Mouse (Mus musculus): ENCODE results near the gene Ep400. TPM values are rescaled to one million over a fixed set of nuclear protein-coding genes. Genes with fewer than 3 reads are reported as not detected.

Gene Ep400
- polyA plus RNA-seq, 1 experiment, result 18.5 TPM

DNA sequence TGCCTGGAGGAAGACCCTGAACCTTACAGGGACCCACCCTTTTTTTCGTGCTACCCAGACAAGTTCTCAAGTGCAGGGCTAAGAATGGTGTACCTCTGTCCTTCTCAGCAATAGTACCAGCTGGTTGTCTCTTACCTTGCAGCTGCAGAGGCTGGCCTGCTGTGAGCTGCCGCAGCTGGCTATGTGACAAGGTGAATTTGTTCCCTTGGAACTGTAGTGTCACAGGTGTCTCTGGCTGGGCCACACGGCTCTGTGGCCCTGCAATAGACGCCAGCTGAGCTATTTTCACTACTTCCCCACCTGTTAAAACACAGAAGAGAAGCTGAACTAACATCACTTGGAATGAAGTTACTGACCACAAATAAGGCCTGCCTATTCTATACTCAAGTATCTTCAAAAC is 71.9 kb downstream of the Ep400 start:
- H3K27me3 ChIP-seq (replicated peaks), result no peaks in the 10 kb centered on the region
- peaks cover 99% of the 10 kb centered on the region for H3K36me3 ChIP-seq (replicated peaks; ENCODE audit: low read length)
- TF ChIP-seq FLI1 (IDR thresholded peaks at IDR 0.05; ENCODE audit: low read length) (no peak), GATA1 (IDR thresholded peaks at IDR 0.05; ENCODE audit: borderline replicate concordance, low read length) (no peak)
- no peaks in the 10 kb centered on the region for H3K9me3 ChIP-seq
- peaks cover 28% of the 10 kb centered on the region for H3K4me1 ChIP-seq
- H3K4me3 ChIP-seq (replicated peaks), result no peak overlapping the region

DNA sequence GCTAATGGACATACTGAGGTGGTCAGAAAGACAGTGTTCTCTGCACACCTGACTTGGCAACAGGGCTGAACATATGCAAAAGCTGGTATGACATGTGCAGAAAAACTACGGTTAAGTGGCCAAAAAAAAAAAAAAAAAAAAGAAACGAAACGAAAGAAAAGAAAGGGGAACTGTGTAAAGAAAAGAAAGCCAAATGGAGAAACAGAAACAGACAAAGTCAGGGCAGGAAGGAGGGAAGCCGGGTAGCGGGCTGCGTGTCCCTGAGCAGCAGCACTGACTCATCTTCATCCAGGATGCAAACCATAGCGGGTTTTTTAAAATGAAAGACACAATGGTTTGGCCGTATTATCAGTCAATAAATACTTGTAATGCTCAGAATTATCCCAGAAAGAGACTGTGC is 88.5 kb downstream of the Ep400 start:
- H3K4me1 ChIP-seq, result no peaks in the 10 kb centered on the region
- peaks cover 100% of the 10 kb centered on the region for H3K36me3 ChIP-seq (replicated peaks; ENCODE audit: low read length)
- TF ChIP-seq GATA1 (IDR thresholded peaks at IDR 0.05; ENCODE audit: borderline replicate concordance, low read length) (no peak), FLI1 (IDR thresholded peaks at IDR 0.05; ENCODE audit: low read length) (no peak)
- H3K4me3 ChIP-seq (replicated peaks), result no peak overlapping the region
- H3K27me3 ChIP-seq (replicated peaks), result no peaks in the 10 kb centered on the region
- no peaks in the 10 kb centered on the region for H3K9me3 ChIP-seq

DNA sequence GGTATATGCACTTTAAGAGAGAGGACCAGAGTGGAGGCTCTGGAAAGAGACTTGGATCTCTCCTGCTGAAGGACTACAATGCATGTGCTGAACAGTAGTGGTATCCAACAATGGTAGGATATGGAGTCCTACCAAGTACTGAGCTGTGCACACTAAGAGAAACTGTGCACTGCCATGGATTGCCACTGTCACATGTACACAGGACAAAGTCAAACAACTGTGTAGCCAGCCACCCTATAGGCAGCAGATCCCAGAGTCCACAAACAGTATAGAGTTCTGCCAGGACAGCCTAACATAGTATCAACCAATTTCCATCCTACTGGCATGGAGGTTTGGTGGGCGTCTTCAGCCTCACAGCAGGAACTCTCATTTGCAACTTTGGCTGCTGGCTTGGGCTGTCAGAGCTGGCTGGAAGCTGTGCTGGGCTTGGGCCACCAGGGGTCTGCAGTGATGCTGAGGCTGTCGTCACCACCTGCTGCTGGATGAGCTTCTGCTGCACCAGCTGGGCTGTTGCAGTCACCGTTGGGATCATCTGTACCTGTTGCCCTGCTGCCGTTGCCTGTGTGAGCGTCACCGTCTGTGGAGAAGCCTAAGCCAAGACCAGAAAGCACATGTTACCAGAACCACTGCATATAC is 104.9 kb downstream of the Ep400 start:
- Histone ChIP-seq H3K4me3 (replicated peaks) (no peak overlapping the region), H3K4me1 (no peaks in the 10 kb centered on the region), H3K9me3 (no peaks in the 10 kb centered on the region), H3K36me3 (replicated peaks; ENCODE audit: low read length) (peaks cover 98% of the 10 kb centered on the region), H3K27me3 (replicated peaks) (no peaks in the 10 kb centered on the region)
- TF ChIP-seq FLI1 (IDR thresholded peaks at IDR 0.05; ENCODE audit: low read length) (no peak), GATA1 (IDR thresholded peaks at IDR 0.05; ENCODE audit: borderline replicate concordance, low read length) (no peak)

DNA sequence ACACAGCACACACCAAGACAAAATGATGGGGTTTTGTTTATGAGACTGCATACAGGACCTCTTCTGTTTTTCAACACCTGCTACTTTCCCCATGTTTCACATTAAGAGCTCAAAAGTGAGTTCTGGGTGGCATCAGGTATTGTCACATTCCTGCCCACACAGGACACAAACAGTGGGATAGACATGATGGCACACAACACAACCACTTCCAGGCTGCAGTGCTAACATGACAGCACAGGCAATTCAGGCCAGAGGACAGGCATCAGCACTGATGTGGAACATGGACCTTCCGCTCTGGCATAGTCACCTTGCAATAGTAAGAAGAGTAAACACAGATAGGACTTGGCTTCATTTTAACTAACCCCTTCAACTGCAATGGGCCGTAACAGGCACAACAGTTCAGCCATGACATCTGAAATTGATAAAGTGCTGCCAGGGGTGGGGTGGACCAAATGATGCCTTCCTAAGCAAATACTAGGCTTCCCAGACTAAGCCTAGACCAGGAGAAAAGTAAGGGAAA is 105.7 kb downstream of the Ep400 start:
- TF ChIP-seq GATA1 (IDR thresholded peaks at IDR 0.05; ENCODE audit: borderline replicate concordance, low read length) (no peak), FLI1 (IDR thresholded peaks at IDR 0.05; ENCODE audit: low read length) (no peak)
- Histone ChIP-seq H3K9me3 (no peaks in the 10 kb centered on the region), H3K4me1 (no peaks in the 10 kb centered on the region), H3K27me3 (replicated peaks) (no peaks in the 10 kb centered on the region), H3K36me3 (replicated peaks; ENCODE audit: low read length) (peaks cover 98% of the 10 kb centered on the region), H3K4me3 (replicated peaks) (no peak overlapping the region)

DNA sequence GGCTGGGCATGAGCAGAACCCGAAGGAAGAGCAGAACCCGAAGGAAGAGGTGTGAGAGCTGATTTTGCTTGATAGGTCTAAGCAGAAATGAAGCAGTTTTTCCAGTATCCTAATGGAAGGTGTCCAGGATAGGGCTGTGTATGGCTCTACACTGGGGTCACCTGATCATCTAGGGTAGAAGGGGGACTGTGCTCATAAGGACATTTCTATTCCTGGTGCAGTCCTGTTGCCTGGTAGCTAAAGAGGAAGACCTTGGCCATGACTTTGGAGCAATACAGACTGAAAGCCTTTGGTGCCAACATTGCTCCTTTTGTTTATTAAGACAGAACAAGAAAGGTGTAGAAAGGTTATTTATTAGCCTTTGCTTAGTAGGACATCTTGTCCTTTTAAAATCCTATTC is 106.5 kb downstream of the Ep400 start:
- Histone ChIP-seq H3K36me3 (replicated peaks; ENCODE audit: low read length) (peaks cover 99% of the 10 kb centered on the region), H3K27me3 (replicated peaks) (no peaks in the 10 kb centered on the region)
- no peak for TF ChIP-seq GATA1 (IDR thresholded peaks at IDR 0.05; ENCODE audit: borderline replicate concordance, low read length)
- no peak for TF ChIP-seq FLI1 (IDR thresholded peaks at IDR 0.05; ENCODE audit: low read length)

DNA sequence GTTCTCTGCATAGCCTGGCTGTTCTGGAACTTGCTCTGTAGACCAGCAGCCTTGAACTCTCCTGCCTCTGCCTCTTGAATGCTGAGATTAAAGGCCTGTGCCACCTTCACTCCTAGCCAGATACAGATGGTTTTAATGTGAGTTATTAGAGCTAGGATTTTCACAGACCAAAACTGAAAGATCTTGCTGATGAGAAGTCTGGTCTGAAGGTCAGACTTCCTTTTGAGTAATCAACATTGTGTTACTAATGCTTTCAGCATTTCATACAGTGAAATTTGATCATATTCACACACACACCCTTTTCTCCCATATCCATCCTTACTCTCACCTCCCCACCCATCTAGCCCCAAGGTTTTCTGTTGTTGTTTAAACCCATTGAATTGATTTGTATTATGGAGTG is 110.8 kb downstream of the Ep400 start:
- Histone ChIP-seq H3K27me3 (replicated peaks) (no peaks in the 10 kb centered on the region), H3K4me1 (peaks cover 11% of the 10 kb centered on the region), H3K9me3 (no peaks in the 10 kb centered on the region), H3K36me3 (replicated peaks; ENCODE audit: low read length) (peaks cover 99% of the 10 kb centered on the region), H3K4me3 (replicated peaks) (no peak overlapping the region)
- no peak for TF ChIP-seq GATA1 (IDR thresholded peaks at IDR 0.05; ENCODE audit: borderline replicate concordance, low read length)
- TF ChIP-seq FLI1 (IDR thresholded peaks at IDR 0.05; ENCODE audit: low read length), result no peak

More for the DNA sequence above, 106.5 kb downstream of the Ep400 start:
- Histone ChIP-seq H3K4me3 (replicated peaks) (no peak overlapping the region), H3K4me1 (no peaks in the 10 kb centered on the region), H3K9me3 (no peaks in the 10 kb centered on the region)

DNA sequence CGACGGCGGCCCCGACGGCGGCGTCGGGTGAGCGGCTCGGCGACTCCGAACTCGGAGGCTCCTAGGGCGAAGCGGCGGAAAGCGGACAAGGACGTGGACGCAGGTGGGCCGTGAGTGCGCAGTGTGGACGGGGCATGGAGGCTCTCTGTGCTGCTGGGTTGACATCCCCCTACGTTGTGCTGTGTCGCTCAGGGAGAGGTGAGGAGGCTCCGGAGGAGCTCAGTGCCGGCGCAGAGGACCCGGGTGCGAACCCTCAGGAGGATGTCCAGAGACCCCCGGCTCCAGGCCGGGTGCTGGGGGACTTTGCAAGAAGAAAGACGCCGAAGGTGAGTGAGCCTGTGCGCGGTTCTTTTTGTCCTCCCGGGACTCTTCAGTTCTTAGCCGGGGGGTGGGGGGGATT is 116.8 kb downstream of the Ep400 start:
- no peak for TF ChIP-seq GATA1 (IDR thresholded peaks at IDR 0.05; ENCODE audit: borderline replicate concordance, low read length)
- TF ChIP-seq FLI1 (IDR thresholded peaks at IDR 0.05; ENCODE audit: low read length), result no peak
- Histone ChIP-seq H3K4me1 (peaks cover 42% of the 10 kb centered on the region), H3K27me3 (replicated peaks) (no peaks in the 10 kb centered on the region), H3K9me3 (no peaks in the 10 kb centered on the region), H3K36me3 (replicated peaks; ENCODE audit: low read length) (peaks cover 77% of the 10 kb centered on the region), H3K4me3 (replicated peaks) (peak overlapping the region; percentile 94)

DNA sequence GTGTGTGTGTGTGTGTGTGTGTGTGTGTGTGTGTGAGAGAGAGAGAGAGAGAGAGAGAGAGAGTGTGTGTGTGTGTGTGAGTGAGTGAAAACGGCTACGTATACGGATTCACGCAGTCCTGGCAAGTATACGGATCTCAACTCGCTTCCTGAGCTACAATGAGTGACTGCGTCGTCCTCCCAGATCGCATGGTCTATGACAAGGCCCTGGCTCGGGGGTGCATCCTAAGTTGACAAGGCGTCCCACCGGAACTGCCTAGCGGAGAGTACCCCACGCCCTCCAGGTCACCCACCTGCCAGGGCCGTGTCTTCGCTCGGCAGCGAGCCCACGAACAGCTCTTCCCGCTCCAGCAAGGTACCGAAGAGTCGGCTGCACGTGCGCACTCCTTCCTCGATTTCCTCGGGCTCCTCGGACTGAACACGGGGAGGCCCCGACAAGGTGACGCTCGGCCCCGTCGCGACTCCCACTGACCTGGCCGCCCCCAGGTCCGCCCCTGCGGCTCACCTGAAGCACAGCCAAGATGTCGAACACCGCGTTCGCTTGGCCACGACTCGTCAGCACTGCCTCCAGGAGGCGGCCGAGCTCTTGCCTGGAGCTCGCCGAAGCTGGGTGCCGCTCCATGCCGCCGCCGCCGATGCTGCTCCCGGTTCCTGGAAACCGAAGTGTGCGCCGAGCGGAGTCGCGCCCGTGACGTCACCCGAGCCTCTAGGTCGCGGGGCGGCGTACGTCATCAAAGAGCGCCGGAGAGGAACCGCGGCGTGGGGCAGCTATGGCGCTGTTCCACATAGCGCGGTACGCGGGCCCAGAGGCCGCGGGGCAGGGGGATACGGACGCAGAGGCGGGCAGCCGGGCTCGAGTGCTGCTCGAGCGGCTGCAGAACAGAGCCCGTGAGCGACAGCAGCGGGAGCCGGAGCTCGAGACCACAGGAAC is 117.5 kb downstream of the Ep400 start, which contains the start of the genes Noc4l and Ddx51:
TSS of gene Noc4l (minus strand) at position 699 of the 930 bp plus-strand sequence.
TSS of gene Ddx51 (plus strand) at position 733 of the 930 bp plus-strand sequence.
- H3K36me3 ChIP-seq (replicated peaks; ENCODE audit: low read length), result peaks cover 77% of the 10 kb centered on the region
- no peak for TF ChIP-seq FLI1 (IDR thresholded peaks at IDR 0.05; ENCODE audit: low read length)
- no peak for TF ChIP-seq GATA1 (IDR thresholded peaks at IDR 0.05; ENCODE audit: borderline replicate concordance, low read length)
- no peaks in the 10 kb centered on the region for H3K9me3 ChIP-seq
- H3K27me3 ChIP-seq (replicated peaks), result no peaks in the 10 kb centered on the region
- peak within 1 kb of the TSS; percentile 94 for H3K4me3 ChIP-seq (replicated peaks)
- peaks cover 42% of the 10 kb centered on the region for H3K4me1 ChIP-seq

DNA sequence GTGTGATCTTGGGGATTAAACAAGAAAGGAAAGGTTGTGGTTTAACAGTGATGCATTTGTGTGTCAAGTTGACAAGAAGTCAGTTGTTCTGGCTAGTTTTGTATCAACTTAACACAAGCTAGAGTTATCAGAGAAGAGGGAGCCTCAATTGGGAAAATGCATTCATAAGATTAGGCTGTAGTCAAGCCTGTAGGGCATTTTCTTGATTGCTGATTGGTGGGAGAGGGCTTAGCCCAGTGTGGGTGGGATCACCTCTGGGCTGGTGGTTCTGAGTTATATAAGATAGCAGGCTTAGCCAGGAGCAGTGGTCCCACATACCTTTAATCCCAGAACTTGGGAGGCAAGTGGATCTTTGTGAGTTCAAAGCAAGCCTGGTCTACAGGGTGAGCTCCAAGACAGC is 124.1 kb downstream of the Ep400 start:
- H3K36me3 ChIP-seq (replicated peaks; ENCODE audit: low read length), result peaks cover 66% of the 10 kb centered on the region
- no peak for TF ChIP-seq GATA1 (IDR thresholded peaks at IDR 0.05; ENCODE audit: borderline replicate concordance, low read length)
- TF ChIP-seq FLI1 (IDR thresholded peaks at IDR 0.05; ENCODE audit: low read length), result no peak
- H3K4me1 ChIP-seq, result peaks cover 4% of the 10 kb centered on the region
- no peak overlapping the region for H3K4me3 ChIP-seq (replicated peaks)
- no peaks in the 10 kb centered on the region for H3K27me3 ChIP-seq (replicated peaks)
- H3K9me3 ChIP-seq, result peaks cover 11% of the 10 kb centered on the region
